Mouse (Mus musculus): Measurements from ENCODE around the gene Vmn2r102. TPM values are rescaled to one million over a fixed set of nuclear protein-coding genes. Genes with fewer than 3 reads are reported as not detected.

The Vmn2r102 gene
- polyA plus RNA-seq (2015; fragmentation: Nextera tagmentation; extraction: Ambion mirVana), result not detected in 2 replicates

DNA sequence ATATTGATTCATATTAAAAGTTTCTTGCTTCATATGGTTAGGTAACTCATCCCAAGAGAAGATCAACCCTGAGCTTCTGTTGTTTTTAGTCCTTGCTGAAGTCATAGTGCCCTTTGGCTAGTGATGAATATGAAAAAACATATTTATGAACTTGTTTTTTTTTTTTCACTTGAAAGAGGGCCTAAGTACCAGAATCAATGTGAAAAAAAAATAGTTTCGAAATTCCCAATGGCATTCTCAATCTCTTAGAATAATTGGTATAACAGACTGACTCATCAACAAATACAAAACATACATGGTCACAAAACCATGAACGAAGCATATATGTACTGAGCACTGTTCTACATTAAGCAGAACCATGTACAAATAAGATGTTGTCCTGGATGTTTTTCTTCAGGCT lies at the start of gene Vmn2r102:
TSS of gene Vmn2r102 (plus strand) at position 301 of the 400 bp plus-strand sequence.
- no peaks in the 10 kb centered on the region for H3K9me3 ChIP-seq
- ATAC-seq (ENCODE audit: low FRiP score, low read depth), result no peak
- H3K4me3 ChIP-seq, result no peak within 1 kb of the TSS
- no peak within 1 kb of the TSS for H3K9ac ChIP-seq
- H3K4me2 ChIP-seq (replicated peaks), result no peak within 1 kb of the TSS
- WGBS, result 64% methylated on average over 2 of the region's 2 CpGs
- no peaks in the 10 kb centered on the region for H3K27me3 ChIP-seq
- H3K36me3 ChIP-seq, result no peaks in the 10 kb centered on the region
- no peaks in the 10 kb centered on the region for H3K4me1 ChIP-seq
- no peak within 1 kb of the TSS for H3K27ac ChIP-seq

- H3K4me1 ChIP-seq, result no peaks in the 10 kb centered on the region
- H3K4me2 ChIP-seq (replicated peaks), result no peak overlapping the region
- no peaks in the 10 kb centered on the region for H3K36me3 ChIP-seq
- no peak overlapping the region for H3K9ac ChIP-seq
- H3K4me3 ChIP-seq, result no peak overlapping the region
- WGBS, result 70% methylated on average over 1 of the region's 1 CpGs
- H3K9me3 ChIP-seq, result peaks cover 40% of the 10 kb centered on the region
- ATAC-seq (ENCODE audit: low FRiP score, low read depth), result no peak
- no peaks in the 10 kb centered on the region for H3K27me3 ChIP-seq
- H3K27ac ChIP-seq, result no peak overlapping the region
These were observed 30.8 kb upstream of the Vmn2r102 start for GRCm38 (mm10) chr17:19629328-19629727.

GRCm38 (mm10) chr17:19658447-19658846 lies 1.7 kb upstream of the Vmn2r102 start:
- H3K9ac ChIP-seq, result no peak overlapping the region
- no peak for ATAC-seq (ENCODE audit: low FRiP score, low read depth)
- WGBS, result 55% methylated on average over 3 of the region's 3 CpGs
- no peaks in the 10 kb centered on the region for H3K9me3 ChIP-seq
- H3K27ac ChIP-seq, result no peak overlapping the region
- no peaks in the 10 kb centered on the region for H3K36me3 ChIP-seq
- H3K4me1 ChIP-seq, result no peaks in the 10 kb centered on the region
- H3K4me2 ChIP-seq (replicated peaks), result no peak overlapping the region
- no peaks in the 10 kb centered on the region for H3K27me3 ChIP-seq
- no peak overlapping the region for H3K4me3 ChIP-seq

DNA sequence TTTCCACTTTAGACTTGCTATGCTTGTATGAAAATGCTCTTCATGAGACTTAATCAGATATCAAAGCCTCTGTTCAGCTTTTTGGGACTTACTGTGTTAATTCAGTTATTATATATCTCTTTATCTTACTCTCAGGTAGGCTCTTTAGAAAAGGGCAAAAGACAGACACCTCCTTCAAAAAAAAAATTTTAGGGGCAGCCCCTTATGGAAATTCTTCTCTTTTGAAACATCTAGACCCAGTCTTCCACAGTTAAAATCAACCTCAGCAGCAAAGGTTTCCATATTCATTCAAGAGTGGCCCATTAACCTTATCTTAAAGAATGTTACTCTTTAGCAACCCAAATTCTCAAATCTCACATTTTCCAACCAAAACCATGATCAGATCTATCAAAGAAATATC lies 31.9 kb downstream of the Vmn2r102 start:
- no peak overlapping the region for H3K9ac ChIP-seq

More for the DNA sequence above, 31.9 kb downstream of the Vmn2r102 start:
- Histone ChIP-seq H3K36me3 (no peaks in the 10 kb centered on the region), H3K4me3 (no peak overlapping the region), H3K9me3 (peaks cover 33% of the 10 kb centered on the region), H3K27me3 (no peaks in the 10 kb centered on the region), H3K27ac (no peak overlapping the region), H3K4me2 (replicated peaks) (no peak overlapping the region), H3K4me1 (no peaks in the 10 kb centered on the region)
- ATAC-seq (ENCODE audit: low FRiP score, low read depth), result no peak

Other genes starting within 250 kb of the Vmn2r102 start
- not detected in 2 replicates for gene Vmn2r100, start 155.6 kb upstream of the Vmn2r102 start, polyA plus RNA-seq (2015; fragmentation: Nextera tagmentation; extraction: Ambion mirVana)
- not detected in 2 replicates for gene Vmn2r101, start 83.1 kb upstream of the Vmn2r102 start, polyA plus RNA-seq (2015; fragmentation: Nextera tagmentation; extraction: Ambion mirVana)
- gene Vmn2r103, start 113.0 kb downstream of the Vmn2r102 start, polyA plus RNA-seq (2015; fragmentation: Nextera tagmentation; extraction: Ambion mirVana), result not detected in 2 replicates